Mouse (Mus musculus): ENCODE measurements around the gene Rpn1.

The Rpn1 gene

GRCm38 (mm10) chr6:88084278-88085151, at the start of gene Rpn1:
Gene Rpn1, plus strand, starts transcription at chr6:88084482.
- DNase-seq (ENCODE audit: low spot score in 2 of 2): peak; percentile 74 to 97

- DNase-seq (ENCODE audit: low spot score in 2 of 2): no peak
These were observed 46.7 kb upstream of the Rpn1 start for GRCm38 (mm10) chr6:88037471-88038045.

- peak in 1 of 2 experiments; percentile 42 for DNase-seq (ENCODE audit: low spot score in 2 of 2)
These were observed 44.9 kb upstream of the Rpn1 start for GRCm38 (mm10) chr6:88039426-88039825.

GRCm38 (mm10) chr6:88041221-88041620, 43.1 kb upstream of the Rpn1 start:
- DNase-seq (ENCODE audit: low spot score in 2 of 2): no peak

GRCm38 (mm10) chr6:88042336-88042735, 41.9 kb upstream of the Rpn1 start:
- DNase-seq (ENCODE audit: low spot score in 2 of 2): no peak

GRCm38 (mm10) chr6:88044234-88044576, 40.1 kb upstream of the Rpn1 start:
- no peak for DNase-seq (ENCODE audit: low spot score in 2 of 2)

- peak; percentile 87 to 96 for DNase-seq (ENCODE audit: low spot score in 2 of 2)
These were observed 39.5 kb upstream of the Rpn1 start, which contains the start of gene Rab7 for GRCm38 (mm10) chr6:88044577-88045405. Gene Rab7, minus strand, starts transcription at chr6:88045270.

- no peak for DNase-seq (ENCODE audit: low spot score in 2 of 2)
These were observed 38.9 kb upstream of the Rpn1 start for GRCm38 (mm10) chr6:88045406-88045766.

- no peak for DNase-seq (ENCODE audit: low spot score in 2 of 2)
These were observed 36.4 kb upstream of the Rpn1 start for GRCm38 (mm10) chr6:88047853-88048252.

- no peak for DNase-seq (ENCODE audit: low spot score in 2 of 2)
These were observed 35.3 kb upstream of the Rpn1 start for GRCm38 (mm10) chr6:88049008-88049407.

- DNase-seq (ENCODE audit: low spot score in 2 of 2): no peak
These were observed 33.1 kb upstream of the Rpn1 start for GRCm38 (mm10) chr6:88051206-88051605.

GRCm38 (mm10) chr6:88053228-88054080, 30.8 kb upstream of the Rpn1 start:
- no peak for DNase-seq (ENCODE audit: low spot score in 2 of 2)

- DNase-seq (ENCODE audit: low spot score in 2 of 2): no peak
These were observed 30.0 kb upstream of the Rpn1 start for GRCm38 (mm10) chr6:88054081-88054835.

- no peak for DNase-seq (ENCODE audit: low spot score in 2 of 2)
These were observed 28.6 kb upstream of the Rpn1 start for GRCm38 (mm10) chr6:88055663-88056062.

GRCm38 (mm10) chr6:88056866-88057265, 27.4 kb upstream of the Rpn1 start:
- DNase-seq (ENCODE audit: low spot score in 2 of 2): peak in 1 of 2 experiments; percentile 58

- DNase-seq (ENCODE audit: low spot score in 2 of 2): no peak
These were observed 24.4 kb upstream of the Rpn1 start for GRCm38 (mm10) chr6:88059903-88060302.

- DNase-seq (ENCODE audit: low spot score in 2 of 2): no peak
These were observed 23.7 kb upstream of the Rpn1 start for GRCm38 (mm10) chr6:88060602-88061001.

- no peak for DNase-seq (ENCODE audit: low spot score in 2 of 2)
These were observed 22.9 kb upstream of the Rpn1 start for GRCm38 (mm10) chr6:88061406-88061805.

- DNase-seq (ENCODE audit: low spot score in 2 of 2): no peak
These were observed 21.9 kb upstream of the Rpn1 start for GRCm38 (mm10) chr6:88062398-88062797.

- no peak for DNase-seq (ENCODE audit: low spot score in 2 of 2)
These were observed 20.1 kb upstream of the Rpn1 start for GRCm38 (mm10) chr6:88064072-88064642.
